Mouse (Mus musculus) large intestine, adult 2 months (tissue): Measurements from ENCODE around the gene Rbm14. TPM values are rescaled to one million over a fixed set of nuclear protein-coding genes. Genes with fewer than 3 reads are reported as not detected.

Experiments used
- DNase-seq: peaks from one replicate; pipeline ENCODE4 v3.0.0-alpha.2; 2012; ENCODE audit warnings: low read depth, low spot score
- WGBS: fragments of 180-500 bp; shearing (Covaris S2); methylation state at CpG from one replicate; pipeline ENCODE4 v1.1.7; 2018; 5-methylcytosine and 5-hydroxymethylcytosine counted together
- polyA plus RNA-seq: library from polyadenylated mRNA; depleted of rRNA; stranded (reverse); fragments of >200 nt; gene quantifications from 2 replicates; pipeline ENCODE4 v1.2.3, GENCODE M21; 2012; rRNA removed

Rbm14 gene
- polyA plus RNA-seq, 1 experiment, result 39.5 TPM

DNA sequence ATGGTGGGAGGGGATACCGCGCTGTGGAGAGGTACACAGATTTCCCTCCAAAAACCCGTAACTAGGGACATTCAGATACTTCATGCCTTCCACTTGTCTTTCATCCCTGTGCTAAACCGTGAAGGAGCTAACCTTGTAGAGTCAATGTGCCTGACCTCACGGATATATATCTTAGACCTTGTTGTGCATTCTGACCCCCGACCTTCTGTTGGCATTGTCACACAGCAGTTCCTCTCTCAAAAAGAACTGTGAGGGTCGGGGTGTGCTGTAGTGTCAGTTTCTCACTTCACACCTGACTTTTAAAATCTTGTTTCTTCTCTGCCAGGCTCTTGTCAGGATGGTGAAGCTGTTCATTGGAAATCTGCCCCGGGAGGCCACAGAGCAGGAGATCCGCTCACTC, 54.5 kb downstream of the Rbm14 start:
- under 1% methylated on average over 9 of the region's 9 CpGs for WGBS

DNA sequence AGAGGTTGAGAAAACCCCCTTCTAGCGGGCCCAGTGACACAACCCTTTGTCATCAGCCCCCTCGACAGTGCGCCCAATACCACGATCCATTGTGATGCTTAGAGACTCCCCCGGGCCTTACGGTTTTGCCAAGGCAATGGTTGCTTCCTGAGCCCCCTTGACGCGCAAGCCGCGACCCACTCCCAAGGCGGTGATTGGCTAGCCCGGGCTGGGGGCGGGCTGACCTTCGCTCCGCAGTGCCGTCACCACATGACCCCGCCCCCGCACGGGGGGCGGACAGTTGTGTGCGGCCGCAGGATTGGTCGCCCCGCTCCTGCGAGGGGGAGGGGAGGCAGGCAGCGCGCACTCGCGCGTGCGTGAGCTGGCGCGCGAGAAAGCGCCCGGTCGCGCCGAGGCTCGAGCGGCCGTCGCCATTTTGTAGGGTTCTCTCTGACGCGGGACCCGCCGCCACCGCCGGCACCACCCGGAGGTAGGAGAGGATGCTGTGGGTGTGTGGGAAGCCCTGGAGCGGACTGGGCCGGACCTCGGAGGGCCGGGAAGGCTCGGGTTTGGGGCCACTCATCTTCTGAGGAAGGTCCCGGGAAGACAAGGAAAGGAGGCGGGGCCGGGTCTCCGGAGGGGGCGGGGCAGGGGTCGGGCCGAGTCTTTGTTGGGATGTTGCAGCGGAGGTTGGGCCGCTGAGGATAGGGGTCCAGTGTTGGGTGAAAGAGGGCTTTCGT, 55.1 kb downstream of the Rbm14 start, which contains the start of gene Rbm4b:
Gene Rbm4b (plus strand): TSS at position 305 of the 719 bp plus-strand sequence.
- DNase-seq, result peak; percentile 57
- under 1% methylated on average over 64 of the region's 65 CpGs for WGBS

More for the DNA sequence above, 54.5 kb downstream of the Rbm14 start:
- DNase-seq, result no peak

- DNase-seq, result peak; percentile 76
- WGBS, result under 1% methylated on average over 10 of the region's 10 CpGs
Observed at GRCm38 (mm10) chr19:4755565-4756192, 55.8 kb downstream of the Rbm14 start.

Other genes with a start within 250 kb of the Rbm14 start
- gene Lrfn4, start 196.0 kb downstream of the Rbm14 start, polyA plus RNA-seq, result 13.8 and 14.3 TPM in 2 replicates
- gene Rce1, start 186.0 kb downstream of the Rbm14 start, polyA plus RNA-seq, result 94.0 and 102 TPM in 2 replicates
- 0.29 TPM in 1 of 2 replicates, not detected in the other for gene Gm960, start 113.0 kb downstream of the Rbm14 start, polyA plus RNA-seq
- 0.12 and 0.15 TPM in 2 replicates for gene Sptbn2, start 100.5 kb downstream of the Rbm14 start, polyA plus RNA-seq
- gene Rbm4b, start 55.1 kb downstream of the Rbm14 start, polyA plus RNA-seq, result 3.6 and 4.6 TPM in 2 replicates
- gene Rbm4, start 17.7 kb downstream of the Rbm14 start, polyA plus RNA-seq, result 39.5 and 48.7 TPM in 2 replicates
- 18.5 and 22.6 TPM in 2 replicates for gene Gm21992, start within 50 bp of the Rbm14 start, polyA plus RNA-seq
- gene Ccs, start 27.7 kb upstream of the Rbm14 start, polyA plus RNA-seq, result 42.6 and 46.5 TPM in 2 replicates
- 0.09 and 0.19 TPM in 2 replicates for gene Ccdc87, start 27.7 kb upstream of the Rbm14 start, polyA plus RNA-seq
- 12.1 and 13.7 TPM in 2 replicates for gene Ctsf, start 43.5 kb upstream of the Rbm14 start, polyA plus RNA-seq
- gene Actn3, start 66.3 kb upstream of the Rbm14 start, polyA plus RNA-seq, result 0.40 and 0.66 TPM in 2 replicates
- gene Zdhhc24, start 67.0 kb upstream of the Rbm14 start, polyA plus RNA-seq, result 14.8 and 20.9 TPM in 2 replicates
- gene Bbs1, start 95.0 kb upstream of the Rbm14 start, polyA plus RNA-seq, result 1.3 and 1.5 TPM in 2 replicates
- 126 and 154 TPM in 2 replicates for gene Dpp3, start 116.7 kb upstream of the Rbm14 start, polyA plus RNA-seq
- gene Peli3, start 131.5 kb upstream of the Rbm14 start, polyA plus RNA-seq, result 1.1 and 1.5 TPM in 2 replicates
- 32.3 and 36.2 TPM in 2 replicates for gene Mrpl11, start 150.5 kb upstream of the Rbm14 start, polyA plus RNA-seq
- 1.4 and 1.6 TPM in 2 replicates for gene Npas4, start 178.7 kb upstream of the Rbm14 start, polyA plus RNA-seq
- gene Slc29a2, start 212.2 kb upstream of the Rbm14 start, polyA plus RNA-seq, result 3.6 and 6.8 TPM in 2 replicates
- gene B4gat1, start 227.2 kb upstream of the Rbm14 start, polyA plus RNA-seq, result 13.6 and 14.7 TPM in 2 replicates
- gene AC124502.3, start 227.3 kb upstream of the Rbm14 start, polyA plus RNA-seq, result 0.64 and 0.67 TPM in 2 replicates
- gene Brms1, start 229.7 kb upstream of the Rbm14 start, polyA plus RNA-seq, result 44.3 and 46.3 TPM in 2 replicates
- gene Rin1, start 238.8 kb upstream of the Rbm14 start, polyA plus RNA-seq, result 3.2 and 7.0 TPM in 2 replicates